Mouse (Mus musculus): ENCODE results near the gene Gm21882.
"Not testable (repeated sequence)": the region's sequence is repeated elsewhere in the genome, so short reads cannot be mapped to it uniquely, and the experiment has no call there.

Gm21882 gene

DNA sequence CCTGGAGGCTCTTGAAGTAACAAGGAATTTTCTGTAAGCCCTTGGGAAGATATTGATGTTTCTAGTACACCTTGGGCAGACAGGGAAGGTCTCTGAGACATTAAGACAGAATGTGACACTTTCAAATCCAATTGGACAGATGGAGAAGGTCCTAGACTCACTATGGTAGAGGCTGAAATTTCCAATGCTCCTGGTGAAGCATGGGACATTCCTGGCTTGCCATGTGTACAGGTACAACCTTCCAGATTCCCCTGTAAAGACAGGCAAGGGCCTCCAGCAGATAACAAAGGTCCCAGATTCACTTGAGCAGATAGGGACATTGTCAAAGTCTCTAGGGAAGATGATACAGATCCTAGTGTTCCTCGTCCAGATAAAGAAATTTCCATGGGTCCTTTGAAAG is at the start of gene Gm21882:
Gm21882 (minus strand) TSS at position 101 of the 400 bp plus-strand sequence.
- not testable (repeated sequence) for DNase-seq
